ENCODE assay signal across 1 mouse cellular context in the genomic region with DNA sequence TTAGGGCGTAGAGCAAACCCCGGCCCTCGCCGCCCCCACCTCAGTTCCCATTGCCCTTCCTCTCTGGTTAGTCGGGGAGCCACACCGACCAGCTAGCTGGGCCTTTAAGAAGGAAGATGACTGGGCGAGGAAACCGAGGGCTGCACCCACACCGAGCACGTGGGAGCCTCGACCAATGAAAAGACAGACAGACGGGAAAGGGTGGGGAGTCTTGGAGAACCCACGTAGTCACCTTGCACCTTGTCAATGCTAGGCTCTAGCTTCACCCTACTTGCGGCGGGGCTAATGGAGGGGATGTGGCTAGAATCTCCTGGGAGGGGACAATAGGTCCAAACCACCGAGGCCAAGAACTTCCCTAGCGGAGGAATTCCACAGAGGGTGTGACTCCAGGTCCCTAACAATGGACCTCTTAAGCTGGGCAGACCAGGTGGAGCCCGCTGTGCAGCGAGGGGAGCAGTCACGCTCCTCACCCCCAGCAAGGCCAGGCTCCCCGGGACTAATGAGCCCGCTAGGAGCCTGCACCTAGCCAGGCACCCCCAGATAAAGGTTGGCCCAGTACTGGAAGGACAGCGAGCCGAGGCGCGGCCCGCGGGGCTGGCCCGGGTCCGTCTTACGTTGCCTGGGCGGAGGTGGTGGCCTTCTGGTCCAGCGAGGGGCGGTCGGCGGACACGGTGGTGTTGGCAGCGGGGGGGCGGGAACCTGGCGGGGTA.
TF ChIP-seq lines count a peak whose summit lies in the region.

No protein-coding gene starts in this region.

TF ChIP-seq in MEL, 35 proteins besides CTCF, POLR2A, EP300 and RAD21 (continued from another document):
- TF ChIP-seq POLR2AphosphoS2 (IDR thresholded peaks at IDR 0.05; ENCODE audit: low read length): peak; percentile 78; the same call in 1 of the 2 replicates
- peak; percentile 53; the same call in 1 of the 2 replicates for TF ChIP-seq MAZ (IDR thresholded peaks at IDR 0.05; ENCODE audit: low read depth, low read length)
- TF ChIP-seq CHD1 (IDR thresholded peaks at IDR 0.05; ENCODE audit: low read depth, low read length): peak; percentile 46; the same call in 1 of the 2 replicates
- peak; percentile 89 for TF ChIP-seq TBP (IDR thresholded peaks at IDR 0.05; ENCODE audit: low read depth, low read length)
- TF ChIP-seq USF1 (IDR thresholded peaks at IDR 0.05; ENCODE audit: low read depth, low read length): peak; percentile 99
- TF ChIP-seq SIN3A (IDR thresholded peaks at IDR 0.05; ENCODE audit: low read length): peak; percentile 68
